Mouse (Mus musculus): ENCODE results near the gene Gm49333. TPM values are rescaled to one million over a fixed set of nuclear protein-coding genes. Genes with fewer than 3 reads are reported as not detected.

Gm49333 gene
- total RNA-seq, 2 experiments from 2014 or later, result 0.33 TPM; not detected in 1

DNA sequence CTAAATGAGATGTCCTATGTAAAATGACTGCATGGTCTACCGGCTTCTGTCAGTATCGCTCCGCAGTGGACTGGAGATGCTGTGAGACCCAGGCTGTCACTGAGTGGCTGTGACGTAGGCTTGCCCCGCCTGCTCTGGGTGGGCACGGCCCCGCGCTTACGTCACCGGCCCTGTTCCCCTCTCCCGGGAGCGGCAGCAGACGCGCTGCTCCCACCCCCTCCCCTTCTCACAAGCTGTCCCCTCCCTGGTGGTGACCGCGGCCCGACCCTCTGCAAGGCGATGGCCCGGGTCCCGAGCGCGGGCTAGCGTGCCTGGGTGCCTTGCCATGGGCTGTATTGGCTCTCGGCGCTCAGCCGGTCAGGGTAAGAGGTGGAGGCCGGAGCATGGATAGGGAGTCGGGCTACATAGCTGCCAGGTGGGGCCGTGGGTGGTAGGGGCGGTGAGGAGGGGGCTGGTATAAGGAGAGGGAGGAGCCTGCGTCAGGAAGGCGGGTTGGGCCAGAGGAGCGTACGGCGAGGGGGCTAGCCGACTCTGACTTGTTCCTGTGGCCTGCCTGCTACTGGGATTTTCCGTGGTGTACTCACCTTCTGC is 81.8 kb downstream of the Gm49333 start, which contains the start of gene Fam131a:
Gene Fam131a, plus strand, starts transcription at position 131 of the 591 bp plus-strand sequence.
- DNase-seq (ENCODE audit: extremely low spot score in 1 of 2, low spot score in 2 of 2), result peak; percentile 93 to 94
- Histone ChIP-seq H3K27ac (peak within 1 kb of the TSS; percentile 88), H3K4me3 (peak within 1 kb of the TSS; percentile 72)
- TF ChIP-seq CTCF (IDR thresholded peaks at IDR 0.05), result no peak
- intact Hi-C loops (cut with DNase I), result loop anchor here (2.0 kb wide), 1 partner anchor 14 kb away; no protein-coding TSS in a partner anchor

DNA sequence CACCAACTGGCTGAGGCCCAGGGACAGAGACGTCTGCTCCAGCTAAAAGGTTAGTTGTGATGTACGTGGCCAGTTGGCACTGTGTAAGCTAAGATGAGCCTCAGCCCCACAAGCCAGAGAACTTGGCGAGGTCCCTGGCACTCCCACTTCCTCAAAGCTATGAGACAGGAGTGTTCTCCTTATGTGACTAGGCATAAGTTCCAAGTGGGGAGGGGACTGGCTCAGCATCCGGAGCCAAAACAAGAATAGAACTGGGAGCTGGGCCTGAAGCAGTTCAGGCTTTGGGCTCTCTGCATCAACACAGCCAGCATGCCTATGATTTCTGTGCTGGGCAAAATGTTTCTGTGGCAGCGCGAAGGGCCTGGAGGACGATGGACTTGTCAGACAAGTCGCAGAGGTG is 83.4 kb downstream of the Gm49333 start:
- intact Hi-C loops (cut with DNase I), result loop anchor here (1.0 kb wide), 1 partner anchor 22 kb away; no protein-coding TSS in a partner anchor
- TF ChIP-seq CTCF (IDR thresholded peaks at IDR 0.05), result no peak
- peak in 1 of 2 experiments; percentile 67 for DNase-seq (ENCODE audit: extremely low spot score in 1 of 2, low spot score in 2 of 2)
- Histone ChIP-seq H3K4me3 (peak overlapping the region; percentile 72), H3K27ac (peak overlapping the region; percentile 88)

Small RNA genes within 50 kb of the gene (microRNA-seq; reads per million reads assigned to microRNA genes)
- 422 to 647 reads per million in 2 experiments for gene Mir1224

Other genes with a start within 250 kb of the Gm49333 start
- 100 to 1,000 TPM; 251 to 270 TPM for gene Abcc5, start 185.2 kb upstream of the Gm49333 start, total RNA-seq (2021)
- gene Eif2b5, start 112.8 kb upstream of the Gm49333 start, total RNA-seq (2021), result 10 to 100 TPM; 59.2 to 59.6 TPM
- 10 to 100 TPM; 64.7 to 70.1 TPM for gene Dvl3, start 94.6 kb upstream of the Gm49333 start, total RNA-seq (2021)
- gene Ap2m1, start 76.1 kb upstream of the Gm49333 start, total RNA-seq (2021), result 100 to 1,000 TPM; 804 to 827 TPM
- gene Abcf3, start 63.0 kb upstream of the Gm49333 start, total RNA-seq (2021), result 100 to 1,000 TPM; 102 to 109 TPM
- 10 to 100 TPM; 63.4 to 68.3 TPM for gene Vwa5b2, start 22.1 kb upstream of the Gm49333 start, total RNA-seq (2021)
- gene Eef1akmt4, start within 50 bp of the Gm49333 start, total RNA-seq (2021), result 1 to 10 TPM; 1.8 to 2.4 TPM
- gene Alg3, start 125 bp downstream of the Gm49333 start, total RNA-seq (2021), result 10 to 100 TPM; 11.8 to 12.2 TPM
- 100 to 1,000 TPM; 178 to 192 TPM for gene Camk2n2, start 9.7 kb downstream of the Gm49333 start, total RNA-seq (2021)
- gene Ece2, start 18.2 kb downstream of the Gm49333 start, total RNA-seq (2021), result 10 to 100 TPM; 24.7 to 28.9 TPM
- 100 to 1,000 TPM; 218 to 233 TPM for gene Psmd2, start 40.0 kb downstream of the Gm49333 start, total RNA-seq (2021)
- 100 to 1,000 TPM; 278 to 283 TPM for gene Eif4g1, start 56.7 kb downstream of the Gm49333 start, total RNA-seq (2021)
- 100 to 1,000 TPM; 320 to 343 TPM for gene Fam131a, start 81.6 kb downstream of the Gm49333 start, total RNA-seq (2021)
- gene Polr2h, start 106.1 kb downstream of the Gm49333 start, total RNA-seq (2021), result 10 to 100 TPM; 22.5 to 28.6 TPM
- 10 to 100 TPM; 74.8 to 79.3 TPM for gene Clcn2, start 106.1 kb downstream of the Gm49333 start, total RNA-seq (2021)
- 10 to 100 TPM; 50.5 to 56.3 TPM for gene Chrd, start 121.5 kb downstream of the Gm49333 start, total RNA-seq (2021)
- gene Thpo, start 122.9 kb downstream of the Gm49333 start, total RNA-seq (2021), result 1 to 10 TPM; 7.5 to 8.7 TPM

Data from left cerebral cortex, adult 2 months (tissue).